Mouse (Mus musculus) gastrocnemius, adult 2 months (tissue): ENCODE results near the gene Tjp1. TPM values are rescaled to one million over a fixed set of nuclear protein-coding genes. Genes with fewer than 3 reads are reported as not detected.

ENCODE experiments used
- DNase-seq: peaks from one replicate; pipeline ENCODE4 v3.0.0; 2022
- H3K27ac ChIP-seq: fragments of 200-600 bp; 2 replicates; pipeline ENCODE4 v1.8.1; 2022; ENCODE audit warnings: mild to moderate bottlenecking
- H3K4me3 ChIP-seq: fragments of 200-600 bp; 2 replicates; pipeline ENCODE4 v1.8.1; 2022; ENCODE audit warnings: mild to moderate bottlenecking, moderate library complexity
- CTCF ChIP-seq: fragments of 200-600 bp; IDR thresholded peaks from 2 replicates; pipeline ENCODE4 v1.8.1; 2022; ENCODE audit warnings: antibody characterized with exemption, mild to moderate bottlenecking, moderate library complexity
- intact Hi-C: fragments of 180-260 bp; cut with DNase I; formaldehyde crosslinking; loops from one replicate; pipeline ENCODE4 v1.15.1; 2025
- total RNA-seq, 2 experiments: library from RNA; stranded (reverse); gene quantifications; 2 replicates each; pipeline ENCODE4 v1.2.3; 2021

The Tjp1 gene
- total RNA-seq, 2 experiments from 2014 or later = 21.1 to 23.8 TPM

DNA sequence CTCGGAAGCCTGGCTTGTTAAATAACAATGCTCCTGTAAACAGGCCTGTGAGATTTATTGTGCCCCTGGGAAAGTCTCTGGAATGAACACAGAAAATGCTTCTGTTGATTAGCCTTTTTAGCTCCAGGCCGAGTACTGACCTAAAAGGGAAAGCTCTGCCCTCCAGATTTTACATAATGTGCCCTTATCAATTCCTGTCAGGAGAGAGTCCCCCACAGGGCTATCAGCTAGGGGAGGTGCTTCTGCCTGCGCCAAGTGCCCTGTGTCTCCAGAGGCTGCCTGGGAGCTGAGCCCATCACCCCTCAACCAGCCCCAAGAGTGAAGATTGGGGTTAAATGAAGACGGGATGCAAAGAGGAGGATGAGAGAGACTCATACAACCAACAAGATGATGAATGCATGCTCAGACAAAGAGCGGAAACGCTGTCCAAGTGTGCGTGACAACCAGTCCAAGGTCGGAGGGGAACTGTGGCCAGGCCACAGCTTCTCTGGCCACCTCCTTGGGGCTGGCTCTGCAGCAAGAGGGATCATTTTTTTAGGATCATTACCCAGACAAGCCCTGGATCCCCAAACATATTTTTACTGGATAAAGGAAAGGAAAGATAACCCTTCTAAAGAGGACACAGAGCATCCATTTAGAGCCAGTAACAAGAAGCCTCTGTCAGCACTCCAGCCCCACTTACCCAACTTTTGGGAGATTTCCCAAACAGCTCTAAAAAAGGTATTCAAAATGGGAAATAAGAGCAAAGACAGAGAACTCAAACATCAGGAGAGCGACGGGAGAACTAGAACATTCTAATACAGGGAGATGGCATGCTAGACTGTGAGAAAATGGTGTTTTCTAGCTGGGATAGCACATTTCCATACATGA lies 110.1 kb downstream of the Tjp1 start:
- H3K27ac ChIP-seq = peak overlapping the region; percentile 84
- peak; percentile 22 for DNase-seq
- intact Hi-C loops = no loop called here
- peak overlapping the region; percentile 45 for H3K4me3 ChIP-seq
- no peak for TF ChIP-seq CTCF

DNA sequence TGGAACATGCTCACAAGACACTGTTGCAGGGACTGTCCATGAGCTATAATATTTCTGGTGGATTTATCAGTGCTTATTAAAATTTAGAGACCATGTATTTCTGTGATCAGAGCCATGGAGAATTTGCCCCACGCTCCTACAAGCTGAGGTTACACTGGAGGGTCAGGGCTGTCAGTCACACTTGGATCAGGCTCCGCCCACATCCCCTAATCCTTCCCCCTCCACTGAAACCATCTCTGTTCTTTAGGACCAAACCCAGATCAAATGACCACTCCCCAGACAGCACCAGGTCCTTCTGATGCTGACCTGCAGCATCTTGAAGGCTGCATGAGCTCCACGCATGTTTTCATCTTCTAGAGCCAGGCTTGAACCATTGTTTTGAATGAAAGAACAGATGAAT lies 111.1 kb downstream of the Tjp1 start:
- no peak for TF ChIP-seq CTCF
- intact Hi-C loops = no loop called here
- no peak for DNase-seq
- Histone ChIP-seq H3K4me3 (no peak overlapping the region; the same call in 1 of the 2 replicates), H3K27ac (peak overlapping the region; percentile 84)

DNA sequence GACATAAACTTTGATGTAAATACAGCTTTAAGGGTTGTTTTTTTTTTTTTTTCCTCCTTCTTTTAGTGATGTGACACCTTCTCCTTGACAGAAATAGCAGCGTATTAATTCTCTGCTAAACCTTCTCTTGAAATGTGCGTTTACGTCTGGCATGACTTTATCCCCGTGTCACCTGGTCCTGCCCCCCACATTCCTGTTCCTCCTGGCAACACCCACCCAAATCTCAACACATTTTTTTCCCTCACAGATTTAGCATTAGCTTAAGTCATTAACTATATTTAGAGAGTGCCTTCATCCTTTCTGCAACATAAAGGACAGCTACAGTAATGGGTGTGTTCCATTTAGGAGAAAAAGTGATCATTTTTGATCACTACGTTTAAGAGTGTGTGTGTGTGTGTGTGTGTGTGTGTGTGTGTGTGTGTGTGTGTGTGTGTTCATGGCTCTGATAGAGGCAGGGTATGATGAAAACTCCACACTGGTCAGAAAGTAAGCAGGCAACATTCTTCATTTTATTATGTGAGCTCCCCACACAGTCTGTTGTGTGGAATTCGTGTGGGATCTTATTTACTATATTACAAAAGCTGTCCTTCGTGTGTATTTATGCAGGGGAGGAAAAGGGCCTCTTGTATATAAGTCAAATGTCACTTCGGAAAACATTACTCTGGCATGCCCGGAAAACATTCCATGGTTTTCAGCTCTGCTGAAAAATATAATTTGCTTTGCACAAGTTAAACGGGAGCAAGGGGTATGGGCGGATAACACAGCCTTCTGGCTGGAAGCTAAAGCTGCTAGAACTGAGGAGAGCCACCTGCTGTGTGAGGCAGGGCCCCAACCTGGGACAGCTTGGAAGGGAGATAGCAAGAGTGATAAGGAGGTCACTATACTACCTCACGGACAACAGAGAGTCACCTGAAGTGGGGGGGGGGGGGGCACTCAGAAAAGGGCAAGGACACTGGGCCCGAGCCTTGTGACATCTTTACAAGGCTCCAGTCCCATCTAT lies 113.3 kb downstream of the Tjp1 start:
- Histone ChIP-seq H3K4me3 (no peak overlapping the region), H3K27ac (peak overlapping the region; percentile 28; the same call in 1 of the 2 replicates)
- DNase-seq = no peak
- intact Hi-C loops = loop anchor here (5.0 kb wide), 1 partner anchor 42 kb away; no protein-coding TSS in a partner anchor
- TF ChIP-seq CTCF = no peak

DNA sequence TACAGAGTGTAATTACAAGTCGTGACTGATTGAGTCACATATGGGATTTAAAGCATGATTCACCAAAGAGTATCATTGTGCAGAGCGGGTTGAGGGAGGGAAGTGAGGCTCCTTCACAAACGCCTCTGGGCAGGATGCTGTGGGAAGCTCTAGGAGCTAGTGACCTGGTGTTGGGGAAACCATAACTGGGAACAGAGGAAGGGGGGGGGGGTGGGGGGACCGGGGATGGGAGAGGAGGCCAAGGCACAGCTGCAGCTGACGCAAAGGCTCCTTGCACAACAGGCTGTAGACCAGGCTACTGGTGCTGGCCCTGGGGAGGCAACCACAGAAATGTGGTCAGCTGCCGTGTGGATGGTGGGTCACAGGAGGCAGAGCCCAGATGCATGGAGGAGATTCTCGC lies 116.9 kb downstream of the Tjp1 start:
- intact Hi-C loops = loop anchor here (5.0 kb wide), 1 partner anchor 38 kb away; no protein-coding TSS in a partner anchor
- Histone ChIP-seq H3K4me3 (no peak overlapping the region; the same call in 1 of the 2 replicates), H3K27ac (peak overlapping the region; percentile 63)
- no peak for TF ChIP-seq CTCF
- peak; percentile 58 for DNase-seq

DNA sequence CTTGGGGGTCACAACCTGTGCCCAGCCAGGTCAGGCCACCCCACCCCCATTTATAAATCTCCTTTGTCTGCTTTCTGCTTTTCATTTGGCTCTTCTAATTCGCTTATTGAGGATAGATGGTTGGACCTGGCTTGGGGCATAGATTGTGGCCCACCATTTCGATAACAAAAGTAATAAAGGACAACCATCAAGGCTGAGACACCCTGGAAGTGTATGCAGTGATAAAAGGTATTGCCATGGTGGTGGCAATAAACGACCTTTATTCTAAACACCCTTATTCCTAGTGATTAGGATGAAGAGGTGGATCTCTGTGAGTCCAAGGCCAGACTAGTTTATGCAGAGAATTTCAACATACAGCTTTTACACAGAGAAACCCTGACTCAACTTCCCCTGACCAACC lies 121.2 kb downstream of the Tjp1 start:
- TF ChIP-seq CTCF = no peak
- H3K4me3 ChIP-seq = no peak overlapping the region
- H3K27ac ChIP-seq = no peak overlapping the region
- no peak for DNase-seq
- intact Hi-C loops = no loop called here

DNA sequence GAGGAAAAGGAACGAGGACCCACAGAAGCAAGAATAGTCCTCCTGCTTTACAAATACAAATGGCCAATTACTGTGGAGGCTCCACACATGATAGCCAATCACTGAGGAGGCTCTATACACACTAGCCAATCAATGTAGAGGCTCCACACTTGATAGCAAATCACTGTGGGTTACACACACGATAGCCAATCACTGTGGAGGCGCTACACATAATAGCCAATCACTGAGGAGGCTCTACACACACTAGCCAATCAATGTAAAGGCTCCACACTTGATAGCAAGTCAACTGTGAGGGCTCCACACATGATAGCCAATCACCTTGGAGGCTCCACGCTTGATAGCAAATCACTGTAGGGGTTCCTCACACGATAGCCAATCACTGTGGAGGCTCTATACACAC lies 125.1 kb downstream of the Tjp1 start:
- DNase-seq = no peak
- no peak overlapping the region for H3K27ac ChIP-seq
- intact Hi-C loops = no loop called here
- TF ChIP-seq CTCF = no peak
- no peak overlapping the region for H3K4me3 ChIP-seq

DNA sequence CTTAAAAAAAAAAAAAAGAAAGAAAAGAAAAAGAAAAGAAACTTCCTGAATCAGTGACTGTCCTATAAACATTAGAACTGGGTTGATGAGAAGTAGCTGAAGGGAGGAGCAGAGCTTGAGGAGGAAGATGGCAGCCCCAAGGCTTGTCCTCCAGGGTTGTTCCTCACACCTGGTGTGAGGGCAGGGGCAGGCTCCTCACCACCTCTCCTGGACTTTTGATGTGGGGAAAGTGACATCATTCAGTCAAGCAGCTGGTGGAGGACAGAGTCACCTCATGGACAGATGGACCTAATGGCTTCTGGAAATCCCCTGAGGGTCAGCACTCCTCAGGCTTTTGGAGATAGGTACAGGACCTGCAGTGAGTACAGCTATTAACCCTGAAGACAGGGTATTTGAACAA lies 126.0 kb downstream of the Tjp1 start:
- DNase-seq = no peak
- no peak for TF ChIP-seq CTCF
- Histone ChIP-seq H3K4me3 (no peak overlapping the region), H3K27ac (no peak overlapping the region)
- intact Hi-C loops = no loop called here

DNA sequence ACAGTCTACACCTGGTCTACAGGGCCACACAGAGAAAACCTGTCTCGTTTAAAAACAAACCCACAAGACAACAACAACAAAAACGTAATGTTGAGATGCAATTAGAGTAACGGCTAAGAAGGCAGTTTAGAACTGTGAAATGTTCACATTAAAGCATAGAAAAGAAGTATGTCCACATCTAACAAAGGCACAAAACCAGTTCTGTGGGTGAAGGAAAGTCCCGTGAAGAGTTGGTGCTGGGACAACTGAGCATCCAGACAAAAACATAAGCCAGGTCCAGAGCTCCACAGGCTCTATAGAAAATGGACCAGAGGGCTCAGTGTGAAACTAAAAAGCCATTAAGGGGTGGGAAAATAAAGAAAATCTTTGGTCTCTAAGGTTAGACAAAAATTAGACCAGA lies 131.7 kb downstream of the Tjp1 start:
- Histone ChIP-seq H3K4me3 (no peak overlapping the region), H3K27ac (no peak overlapping the region)
- intact Hi-C loops = no loop called here
- TF ChIP-seq CTCF = no peak
- no peak for DNase-seq

DNA sequence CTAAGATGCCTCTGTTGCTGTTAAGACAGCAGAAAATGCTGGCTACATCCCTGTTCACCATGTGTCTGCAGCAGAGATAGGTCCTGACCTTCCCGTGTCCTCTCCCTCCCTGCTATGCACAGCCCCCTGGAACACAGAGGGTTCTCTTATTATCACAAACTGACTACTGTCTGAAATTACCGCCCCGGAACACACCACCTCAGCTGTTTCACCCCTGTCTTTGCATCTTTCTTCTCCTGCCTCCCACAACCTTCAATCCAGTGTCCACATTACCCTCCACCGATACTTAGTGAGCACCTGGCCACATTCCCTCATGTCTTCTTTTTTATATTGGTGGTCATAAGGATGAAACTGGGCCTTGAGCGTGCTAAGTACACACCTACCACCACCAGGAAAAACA lies 132.4 kb downstream of the Tjp1 start:
- TF ChIP-seq CTCF = no peak
- Histone ChIP-seq H3K27ac (peak overlapping the region; percentile 20; the same call in 1 of the 2 replicates), H3K4me3 (no peak overlapping the region)
- intact Hi-C loops = no loop called here
- DNase-seq = no peak

DNA sequence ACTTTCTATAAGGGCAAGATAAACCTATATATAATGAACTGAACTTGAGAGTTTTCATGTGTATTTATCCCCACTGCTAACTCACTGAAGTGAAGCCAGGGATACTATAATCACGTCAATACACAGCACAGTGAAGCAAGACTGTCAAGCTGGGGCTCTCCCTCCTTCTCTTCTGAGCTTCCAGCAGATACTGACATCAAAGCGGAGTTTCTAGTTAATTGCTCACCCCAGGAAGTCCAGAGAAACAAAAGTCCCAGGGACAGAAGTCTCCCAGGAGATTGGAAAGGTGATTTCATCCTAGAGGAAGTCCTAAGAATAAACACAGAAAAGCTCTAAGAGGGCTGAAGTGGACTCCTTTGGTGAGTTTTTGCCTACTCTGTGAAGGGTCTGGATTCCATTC lies 132.9 kb downstream of the Tjp1 start:
- intact Hi-C loops = no loop called here
- H3K27ac ChIP-seq = peak overlapping the region; percentile 59

DNA sequence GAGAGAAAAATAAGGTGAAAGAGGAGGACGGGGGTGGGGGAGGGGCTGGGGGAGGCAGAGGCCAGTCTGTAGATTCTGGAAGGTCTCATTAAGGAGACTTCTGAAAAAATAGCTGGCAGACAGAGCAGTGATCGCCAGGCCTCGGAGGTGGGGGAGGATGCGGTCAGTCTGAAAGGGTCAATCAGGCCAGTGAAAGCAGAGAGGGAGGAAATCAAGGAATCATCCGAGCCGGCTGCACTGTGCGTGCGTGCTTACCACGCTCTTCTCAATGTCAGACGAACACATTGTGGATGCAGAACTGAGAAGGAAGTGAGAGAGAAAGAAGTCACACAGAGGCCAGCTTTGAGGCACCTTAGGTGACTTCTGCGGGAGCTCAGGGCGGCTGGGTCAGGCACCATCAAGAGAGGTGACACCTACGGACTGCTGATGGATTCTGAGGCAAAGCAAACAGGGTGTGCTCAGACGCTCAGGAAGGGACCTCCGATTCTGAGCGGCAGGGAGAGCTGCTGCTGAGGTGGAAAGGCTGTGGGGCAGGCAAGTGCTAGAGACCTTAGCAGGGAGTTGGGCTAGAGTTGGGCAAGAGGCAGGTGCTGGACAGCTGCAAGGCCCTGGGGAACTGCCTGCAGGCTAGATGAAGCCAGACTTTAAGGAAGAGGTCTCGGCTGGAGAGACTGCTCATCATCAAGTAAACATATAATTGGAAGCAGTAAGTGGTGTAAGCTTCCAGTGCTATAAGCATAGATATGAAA lies 133.7 kb downstream of the Tjp1 start:
- intact Hi-C loops = no loop called here
- TF ChIP-seq CTCF = no peak

More for the DNA sequence above, 132.9 kb downstream of the Tjp1 start:
- no peak overlapping the region for H3K4me3 ChIP-seq
- DNase-seq = no peak
- TF ChIP-seq CTCF = no peak

DNA sequence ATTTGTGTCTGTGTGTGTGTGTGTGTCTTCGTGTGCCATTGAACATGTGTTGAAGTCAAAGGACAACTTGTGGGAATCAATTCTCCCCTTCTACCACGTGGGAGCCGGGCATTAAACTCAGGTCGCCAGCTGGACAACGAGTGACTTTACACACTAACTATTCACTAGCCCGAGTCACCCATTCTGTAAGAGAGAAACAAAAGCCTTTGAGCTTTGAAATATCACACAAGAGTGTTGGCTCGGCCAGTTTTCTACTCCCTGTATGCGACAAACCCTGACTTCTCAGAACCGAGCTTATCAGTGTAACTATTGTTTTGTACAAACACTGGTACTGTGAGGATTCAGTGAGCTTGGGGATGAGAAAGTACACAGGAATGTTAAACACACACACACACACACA lies 134.6 kb downstream of the Tjp1 start:
- no peak overlapping the region for H3K27ac ChIP-seq
- intact Hi-C loops = no loop called here
- TF ChIP-seq CTCF = no peak
- no peak overlapping the region for H3K4me3 ChIP-seq
- DNase-seq = no peak

More for the DNA sequence above, 133.7 kb downstream of the Tjp1 start:
- Histone ChIP-seq H3K27ac (peak overlapping the region; percentile 59), H3K4me3 (peak overlapping the region; percentile 48)
- peak; percentile 23 for DNase-seq
